Mouse (Mus musculus) hindbrain, embryonic 13.5 days (tissue): Measurements from ENCODE around the gene Wwc1. TPM values are rescaled to one million over a fixed set of nuclear protein-coding genes. Genes with fewer than 3 reads are reported as not detected.

Source experiments
- ATAC-seq: fragments of 200-750 bp; cut with Nextera tagmentation; 2 replicates; pipeline ENCODE4 v1.8.0; 2017; ENCODE audit warnings: moderate TSS enrichment; ENCODE audit not compliant: low FRiP score
- H3K27ac ChIP-seq: fragments of 300-500 bp; sonication (generic); 2 replicates; pipeline ENCODE4 v1.5.1; 2015; ENCODE audit warnings: inconsistent platforms, mild to moderate bottlenecking, moderate library complexity
- H3K27me3 ChIP-seq: fragments of 300-500 bp; sonication (generic); 2 replicates; pipeline ENCODE4 v1.6.1; 2015; ENCODE audit warnings: mild to moderate bottlenecking, inconsistent platforms
- H3K36me3 ChIP-seq: fragments of 300-500 bp; sonication (generic); 2 replicates; pipeline ENCODE4 v1.6.1; 2015; ENCODE audit warnings: mild to moderate bottlenecking, inconsistent platforms
- H3K4me1 ChIP-seq: fragments of 300-500 bp; sonication (generic); replicated peaks from 2 replicates; pipeline ENCODE4 v1.6.1; 2015; ENCODE audit warnings: inconsistent platforms
- H3K4me2 ChIP-seq: fragments of 300-500 bp; sonication (generic); 2 replicates; pipeline ENCODE4 v1.6.1; 2015; ENCODE audit warnings: inconsistent platforms, mild to moderate bottlenecking, moderate library complexity
- H3K4me3 ChIP-seq: fragments of 300-500 bp; sonication (generic); 2 replicates; pipeline ENCODE4 v1.5.1; 2015; ENCODE audit warnings: mild to moderate bottlenecking, inconsistent platforms
- H3K9ac ChIP-seq: fragments of 300-500 bp; sonication (generic); 2 replicates; pipeline ENCODE4 v1.6.1; 2015; ENCODE audit warnings: mild to moderate bottlenecking, inconsistent platforms
- H3K9me3 ChIP-seq: fragments of 300-500 bp; sonication (generic); 2 replicates; pipeline ENCODE4 v1.6.1; 2016; ENCODE audit warnings: inconsistent platforms
- WGBS: fragments of 180-500 bp; shearing (Covaris S2); methylation state at CpG from one replicate; pipeline ENCODE4 v1.1.7; 2015; 5-methylcytosine and 5-hydroxymethylcytosine counted together
- polyA plus RNA-seq: library from polyadenylated mRNA; unstranded; fragments of >200 nt; fragmentation: Nextera tagmentation; extraction: Ambion mirVana; gene quantifications from 2 replicates; pipeline ENCODE4 v1.2.1, GENCODE M21; 2015

Wwc1 gene
- polyA plus RNA-seq, 1 experiment from 2014 or later = 7.1 TPM

DNA sequence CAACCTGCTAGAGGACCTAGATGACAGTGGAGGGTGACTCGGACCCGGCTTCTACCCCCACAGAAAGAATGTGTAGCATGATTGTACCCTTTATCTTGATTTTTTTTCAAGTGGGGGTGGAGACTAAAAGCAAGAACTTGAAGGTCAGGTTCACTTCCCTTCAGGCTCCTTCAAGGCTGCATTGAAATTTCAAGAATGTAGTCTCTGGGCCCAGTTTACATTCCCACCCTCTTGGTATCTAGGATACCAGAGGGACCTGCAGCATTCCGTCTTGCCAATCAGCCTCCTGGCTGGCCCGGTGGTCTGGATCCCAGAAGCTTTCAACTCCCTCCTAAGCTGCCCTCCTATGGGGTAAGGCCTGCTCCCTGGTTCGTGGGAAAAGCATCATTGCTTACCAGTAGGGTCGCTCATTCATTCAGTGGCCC, 31.9 kb downstream of the Wwc1 start:
- Histone ChIP-seq H3K9me3 (no peaks in the 10 kb centered on the region), H3K27ac (no peak overlapping the region), H3K36me3 (no peaks in the 10 kb centered on the region), H3K9ac (no peak overlapping the region), H3K4me1 (peaks cover 16% of the 10 kb centered on the region), H3K27me3 (no peaks in the 10 kb centered on the region), H3K4me2 (no peak overlapping the region), H3K4me3 (no peak overlapping the region)
- no peak for ATAC-seq
- 23% methylated on average over 6 of the region's 6 CpGs for WGBS

DNA sequence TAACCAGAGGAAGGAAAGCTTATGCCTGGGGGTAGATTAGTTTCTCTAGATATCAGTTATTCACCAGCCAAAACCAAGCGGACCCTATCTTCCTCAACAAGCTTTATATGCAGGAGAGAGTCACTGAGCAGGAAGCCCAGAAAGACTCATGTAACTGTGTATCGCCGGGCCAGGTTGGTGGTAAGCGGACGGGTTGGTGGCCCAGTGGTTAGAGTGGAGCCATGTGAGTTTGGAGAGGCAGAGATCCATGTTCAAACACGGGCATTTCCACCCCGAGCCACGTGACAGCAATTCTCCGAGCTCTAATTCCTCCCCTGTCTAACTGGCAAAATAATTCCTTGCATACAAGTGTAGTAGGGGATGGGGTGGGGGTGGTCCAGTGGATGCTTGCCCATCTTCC, 32.4 kb downstream of the Wwc1 start:
- Histone ChIP-seq H3K27ac (no peak overlapping the region), H3K27me3 (no peaks in the 10 kb centered on the region), H3K4me3 (no peak overlapping the region), H3K9ac (no peak overlapping the region), H3K4me1 (peaks cover 16% of the 10 kb centered on the region), H3K36me3 (no peaks in the 10 kb centered on the region), H3K9me3 (no peaks in the 10 kb centered on the region), H3K4me2 (no peak overlapping the region)
- no peak for ATAC-seq
- 86% methylated on average over 9 of the region's 9 CpGs for WGBS

GRCm38 (mm10) chr11:35945187-35945586, 35.1 kb downstream of the Wwc1 start:
- no peak for ATAC-seq
- H3K9ac ChIP-seq = no peak overlapping the region
- no peak overlapping the region for H3K27ac ChIP-seq
- 76% methylated on average over 6 of the region's 6 CpGs for WGBS
- H3K27me3 ChIP-seq = no peaks in the 10 kb centered on the region
- H3K4me2 ChIP-seq = no peak overlapping the region
- no peaks in the 10 kb centered on the region for H3K9me3 ChIP-seq
- H3K4me3 ChIP-seq = no peak overlapping the region
- H3K36me3 ChIP-seq = no peaks in the 10 kb centered on the region
- H3K4me1 ChIP-seq = peaks cover 26% of the 10 kb centered on the region

DNA sequence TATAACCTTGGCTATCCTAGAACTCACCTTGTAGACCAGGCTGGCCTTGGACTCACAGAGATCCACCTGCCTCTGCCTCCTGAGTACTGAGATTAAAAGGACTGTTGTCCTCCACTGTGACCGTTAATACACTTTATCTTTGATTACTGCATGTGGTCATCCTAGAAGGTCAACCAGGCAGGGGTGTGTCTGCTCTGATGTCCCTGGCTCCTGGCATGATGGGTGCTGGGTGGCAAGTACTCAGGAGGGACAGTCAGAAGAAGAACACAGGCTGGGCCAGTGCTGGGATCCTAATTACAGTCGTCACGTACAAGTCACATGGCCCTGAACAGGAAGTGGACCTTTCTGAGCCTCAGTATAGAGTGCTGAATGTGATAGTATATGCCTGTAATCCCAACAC, 38.7 kb downstream of the Wwc1 start:
- ATAC-seq = 0 out of 2 replicates have a peak, but pooled peaks have one; percentile 18
- H3K27me3 ChIP-seq = no peaks in the 10 kb centered on the region
- no peak overlapping the region for H3K27ac ChIP-seq
- 92% methylated on average over 3 of the region's 3 CpGs for WGBS
- H3K9ac ChIP-seq = no peak overlapping the region
- H3K9me3 ChIP-seq = no peaks in the 10 kb centered on the region
- H3K4me2 ChIP-seq = no peak overlapping the region
- H3K4me1 ChIP-seq = peaks cover 25% of the 10 kb centered on the region
- no peaks in the 10 kb centered on the region for H3K36me3 ChIP-seq
- no peak overlapping the region for H3K4me3 ChIP-seq

- Histone ChIP-seq H3K36me3 (no peaks in the 10 kb centered on the region), H3K9ac (no peak overlapping the region), H3K4me1 (peaks cover 25% of the 10 kb centered on the region), H3K27ac (no peak overlapping the region), H3K27me3 (no peaks in the 10 kb centered on the region), H3K4me3 (no peak overlapping the region), H3K9me3 (no peaks in the 10 kb centered on the region), H3K4me2 (no peak overlapping the region)
- ATAC-seq = peak; percentile 54; the same call in 1 of the 2 replicates
- 54% methylated on average over 5 of the region's 5 CpGs for WGBS
These were observed 39.3 kb downstream of the Wwc1 start for GRCm38 (mm10) chr11:35941064-35941463.

- H3K36me3 ChIP-seq = no peaks in the 10 kb centered on the region
- H3K4me1 ChIP-seq = peaks cover 33% of the 10 kb centered on the region
- H3K27me3 ChIP-seq = no peaks in the 10 kb centered on the region
- ATAC-seq = no peak
- H3K27ac ChIP-seq = peak overlapping the region; percentile 19; the same call in 1 of the 2 replicates
- H3K9ac ChIP-seq = no peak overlapping the region
- 60% methylated on average over 6 of the region's 6 CpGs for WGBS
- no peak overlapping the region for H3K4me3 ChIP-seq
- H3K9me3 ChIP-seq = no peaks in the 10 kb centered on the region
- no peak overlapping the region for H3K4me2 ChIP-seq
These were observed 41.4 kb downstream of the Wwc1 start for GRCm38 (mm10) chr11:35938790-35939385.

- H3K36me3 ChIP-seq = no peaks in the 10 kb centered on the region
- WGBS = 56% methylated on average over 3 of the region's 3 CpGs
- H3K27ac ChIP-seq = no peak overlapping the region
- H3K4me3 ChIP-seq = no peak overlapping the region
- no peak overlapping the region for H3K4me2 ChIP-seq
- no peak for ATAC-seq
- H3K27me3 ChIP-seq = no peaks in the 10 kb centered on the region
- peaks cover 46% of the 10 kb centered on the region for H3K4me1 ChIP-seq
- no peaks in the 10 kb centered on the region for H3K9me3 ChIP-seq
- no peak overlapping the region for H3K9ac ChIP-seq
These were observed 44.7 kb downstream of the Wwc1 start for GRCm38 (mm10) chr11:35935645-35936044.

- Histone ChIP-seq H3K27me3 (no peaks in the 10 kb centered on the region), H3K4me2 (no peak overlapping the region), H3K9ac (no peak overlapping the region), H3K36me3 (no peaks in the 10 kb centered on the region), H3K27ac (no peak overlapping the region), H3K4me3 (no peak overlapping the region), H3K4me1 (peaks cover 41% of the 10 kb centered on the region), H3K9me3 (no peaks in the 10 kb centered on the region)
- WGBS = 95% methylated on average over 1 of the region's 1 CpGs
- no peak for ATAC-seq
These were observed 45.2 kb downstream of the Wwc1 start for GRCm38 (mm10) chr11:35935133-35935532.

- Histone ChIP-seq H3K4me1 (peaks cover 32% of the 10 kb centered on the region), H3K4me2 (peak overlapping the region; percentile 7; the same call in 1 of the 2 replicates), H3K27ac (peak overlapping the region; percentile 60; the same call in 1 of the 2 replicates), H3K27me3 (no peaks in the 10 kb centered on the region), H3K9me3 (no peaks in the 10 kb centered on the region), H3K9ac (no peak overlapping the region), H3K36me3 (no peaks in the 10 kb centered on the region), H3K4me3 (no peak overlapping the region)
- WGBS = 8% methylated on average over 14 of the region's 14 CpGs
- peak; percentile 70 for ATAC-seq
These were observed 46.8 kb downstream of the Wwc1 start for GRCm38 (mm10) chr11:35933402-35934085.

GRCm38 (mm10) chr11:35932121-35932885, 48.0 kb downstream of the Wwc1 start:
- WGBS = 81% methylated on average over 14 of the region's 14 CpGs
- H3K4me3 ChIP-seq = no peak overlapping the region
- H3K27me3 ChIP-seq = no peaks in the 10 kb centered on the region
- H3K36me3 ChIP-seq = no peaks in the 10 kb centered on the region
- no peak for ATAC-seq
- no peak overlapping the region for H3K4me2 ChIP-seq
- H3K9me3 ChIP-seq = no peaks in the 10 kb centered on the region
- H3K27ac ChIP-seq = peak overlapping the region; percentile 60; the same call in 1 of the 2 replicates
- H3K4me1 ChIP-seq = peaks cover 36% of the 10 kb centered on the region
- H3K9ac ChIP-seq = no peak overlapping the region

DNA sequence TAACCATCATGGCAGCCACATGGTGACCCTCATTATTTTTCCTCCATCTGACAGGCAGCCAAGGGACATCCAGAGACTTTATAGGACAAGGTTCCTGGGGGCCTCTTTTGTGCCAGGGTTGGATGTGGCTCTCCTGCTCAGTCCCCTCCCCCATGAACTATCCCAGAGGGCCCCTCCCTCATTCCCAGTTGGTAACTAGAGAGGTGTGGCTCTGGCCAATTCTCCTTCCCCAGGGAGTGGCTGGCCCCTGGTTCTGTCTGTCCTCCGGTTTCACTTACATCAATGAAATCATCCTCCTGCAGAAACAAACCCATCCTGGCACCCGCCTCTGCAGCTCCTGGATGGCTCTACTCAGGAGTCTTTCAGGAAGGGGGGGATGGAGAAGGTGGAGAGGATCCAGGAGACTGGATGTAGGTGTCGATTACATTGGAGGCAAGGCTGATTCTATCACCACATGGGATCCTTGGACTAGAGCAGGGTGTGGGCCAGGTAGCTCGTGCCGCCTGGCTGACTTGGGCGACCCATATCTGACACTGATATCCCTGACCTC, 49.7 kb downstream of the Wwc1 start:
- Histone ChIP-seq H3K27ac (no peak overlapping the region), H3K4me3 (no peak overlapping the region), H3K4me1 (peaks cover 39% of the 10 kb centered on the region), H3K27me3 (no peaks in the 10 kb centered on the region), H3K9me3 (peaks cover 6% of the 10 kb centered on the region), H3K36me3 (no peaks in the 10 kb centered on the region), H3K4me2 (no peak overlapping the region), H3K9ac (no peak overlapping the region)
- ATAC-seq = no peak
- 89% methylated on average over 6 of the region's 6 CpGs for WGBS

DNA sequence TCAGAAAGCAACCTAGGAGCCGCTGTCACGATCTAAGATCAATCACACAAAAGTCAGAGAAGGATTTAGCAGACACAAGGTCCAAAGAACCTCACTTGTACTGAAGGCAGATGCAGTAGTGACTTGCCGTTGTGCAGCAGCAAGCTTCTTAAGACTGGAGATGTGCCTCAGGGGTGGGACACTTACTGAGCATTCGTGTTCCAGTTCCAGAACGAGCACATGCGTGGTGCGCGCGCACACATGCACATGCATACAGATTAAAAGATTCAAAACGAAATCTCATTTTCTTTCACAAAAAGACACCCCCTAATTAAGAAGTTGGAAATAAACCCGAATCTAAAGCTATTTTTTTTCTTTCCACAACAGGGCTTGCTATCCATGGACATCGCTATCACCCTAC, 51.9 kb downstream of the Wwc1 start:
- no peak overlapping the region; the same call in 1 of the 2 replicates for H3K27ac ChIP-seq
- no peak overlapping the region for H3K4me2 ChIP-seq
- H3K27me3 ChIP-seq = no peaks in the 10 kb centered on the region
- no peak for ATAC-seq
- WGBS = 95% methylated on average over 12 of the region's 12 CpGs
- no peak overlapping the region for H3K4me3 ChIP-seq
- H3K36me3 ChIP-seq = no peaks in the 10 kb centered on the region
- H3K9me3 ChIP-seq = peaks cover 6% of the 10 kb centered on the region
- H3K4me1 ChIP-seq = peaks cover 40% of the 10 kb centered on the region
- no peak overlapping the region for H3K9ac ChIP-seq
